Mouse (Mus musculus): ENCODE results near the gene St6galnac3.

- TF ChIP-seq ZC3H11A (IDR thresholded peaks at IDR 0.05; ENCODE audit: low read depth, low read length): no peak
- TF ChIP-seq CTCF (conservative IDR thresholded peaks at IDR 0.05 in 1 of 2, IDR thresholded peaks at IDR 0.05 in 1 of 2; ENCODE audit: low read depth in 2 of 2, low read length in 2 of 2): no peak
Observed at GRCm38 (mm10) chr3:153618976-153619375, 106.0 kb downstream of the St6galnac3 start.

All from CH12.LX (cell line).